Comparison of ENCODE assay signal across 16 mouse cellular contexts in genomic region chr10:110117341-110117740, GRCm38 (mm10).
"Had no signal": no experiment of that assay in that cellular context is flagged by ENCODE, and none has a peak within 500 bp of the region (broad histone marks: within the 10 kb centered on the region; RNA-seq: fewer than 3 reads in every experiment).

No protein-coding gene starts in this region.

- H3K36me3 ChIP-seq: liver, embryonic 13.5 days; liver, embryonic 15.5 days; lung, embryonic 15.5 days; midbrain, embryonic 13.5 days; neural tube, embryonic 12.5 days had no signal

- H3K27ac ChIP-seq: liver, embryonic 13.5 days; liver, embryonic 15.5 days; lung, embryonic 15.5 days; macrophage; midbrain, embryonic 13.5 days; neural tube, embryonic 12.5 days had no signal

- H3K4me3 ChIP-seq: liver, embryonic 13.5 days; liver, embryonic 15.5 days; lung, embryonic 15.5 days; megakaryocyte, embryonic 14.5 days; midbrain, embryonic 13.5 days; neural tube, embryonic 12.5 days had no signal

- H3K9me3 ChIP-seq: liver, embryonic 13.5 days; liver, embryonic 15.5 days; lung, embryonic 15.5 days; megakaryocyte, embryonic 14.5 days; midbrain, embryonic 13.5 days; neural tube, embryonic 12.5 days had no signal

- H3K9ac ChIP-seq: liver, embryonic 13.5 days; liver, embryonic 15.5 days; liver, postnatal 0 days; lung, embryonic 15.5 days; midbrain, embryonic 13.5 days; neural tube, embryonic 12.5 days had no signal

- DNase-seq: liver, embryonic 13.5 days; liver, postnatal 0 days; lung, adult 2 months; lung, postnatal 14 days; lung, postnatal 36 days; right cerebral cortex, postnatal 14 days; thymus, adult 18-20 months; thymus, postnatal 14 days; thymus, postnatal 36 days had no signal

- ATAC-seq: liver, postnatal 0 days; lung, postnatal 0 days; midbrain, embryonic 13.5 days had no signal

- H3K4me2 ChIP-seq: liver, embryonic 13.5 days; liver, embryonic 15.5 days; lung, embryonic 15.5 days; midbrain, embryonic 13.5 days; neural tube, embryonic 12.5 days had no signal

- H3K27me3 ChIP-seq: liver, embryonic 13.5 days; liver, embryonic 15.5 days; lung, embryonic 15.5 days; megakaryocyte, embryonic 14.5 days; midbrain, embryonic 13.5 days; neural tube, embryonic 12.5 days had no signal

- H3K4me1 ChIP-seq: liver, embryonic 13.5 days; liver, embryonic 15.5 days; lung, embryonic 15.5 days; megakaryocyte, embryonic 14.5 days; neural tube, embryonic 12.5 days had no signal
